Mouse (Mus musculus): ENCODE data around the gene Olfr1271.
A peak's percentile ranks its signal among the peaks of the same experiment; 100 is the strongest.
"Not testable (repeated sequence)": the region's sequence is repeated elsewhere in the genome, so short reads cannot be mapped to it uniquely, and the experiment has no call there.

Gene Olfr1271

DNA sequence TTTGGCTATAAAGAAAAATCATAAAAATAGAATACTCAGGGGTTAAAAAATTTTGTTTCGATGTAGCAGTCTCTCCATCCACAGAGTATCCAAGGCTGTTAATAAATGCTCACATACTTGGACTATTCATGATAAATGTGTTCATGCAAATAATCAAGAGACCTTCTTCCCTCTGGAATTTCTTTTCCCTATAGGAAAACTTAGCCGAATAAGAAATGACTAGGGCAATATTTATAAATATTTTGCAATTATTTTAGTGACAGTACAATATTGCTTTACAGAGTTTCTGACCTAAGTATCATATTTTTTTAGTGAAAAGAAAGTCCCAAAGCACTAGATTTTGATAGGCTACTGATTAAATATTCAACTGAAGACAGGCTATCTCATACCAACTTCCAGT lies at the start of gene Olfr1271:
Gene Olfr1271, minus strand, starts transcription at position 101 of the 400 bp plus-strand sequence.
- no peak for DNase-seq (ENCODE audit: low spot score)

DNA sequence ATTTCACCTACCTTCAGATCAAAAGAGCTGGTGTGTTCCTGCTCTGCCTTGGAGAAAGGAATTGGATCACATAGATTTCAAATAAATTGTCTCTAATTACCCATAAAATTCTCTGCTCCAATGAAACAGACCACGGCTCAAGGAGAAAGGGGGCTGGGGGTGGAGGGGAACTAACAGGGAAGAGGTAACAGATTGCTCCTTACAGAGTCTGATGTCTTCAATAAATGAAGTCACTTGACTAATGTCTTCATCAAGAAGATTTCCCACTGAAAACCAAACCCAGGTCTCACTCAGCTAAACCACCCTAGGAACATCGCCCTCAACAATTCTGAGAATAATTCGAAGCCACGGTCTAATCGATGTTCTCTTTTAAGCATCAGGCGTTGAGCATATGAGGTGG lies 21.9 kb upstream of the Olfr1271 start, which contains the start of gene Olfr1272:
Gene Olfr1272, minus strand, starts transcription at position 101 of the 400 bp plus-strand sequence.
- DNase-seq (ENCODE audit: low spot score), result peak; percentile 1

DNA sequence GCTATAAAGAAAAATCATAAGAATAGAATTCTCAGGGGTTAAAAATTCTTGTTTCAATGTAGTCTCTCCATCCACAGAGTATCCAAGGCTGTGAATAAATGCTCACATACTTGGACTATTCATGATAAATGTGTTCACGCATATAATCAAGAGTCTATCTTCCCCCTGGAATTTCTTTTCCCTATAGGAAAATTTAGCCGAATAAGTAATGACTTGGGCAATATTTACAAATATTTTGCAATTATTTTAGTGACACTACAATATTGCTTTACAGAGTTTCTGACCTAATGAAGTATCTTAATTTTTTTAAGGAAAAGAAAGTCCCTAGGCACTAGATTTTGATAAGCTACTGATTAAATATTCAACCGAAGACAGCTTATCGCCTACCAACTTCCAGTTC lies 13.3 kb downstream of the Olfr1271 start, which contains the start of gene Olfr142:
Gene Olfr142, minus strand, starts transcription at position 101 of the 400 bp plus-strand sequence.
- DNase-seq (ENCODE audit: low spot score), result no peak

DNA sequence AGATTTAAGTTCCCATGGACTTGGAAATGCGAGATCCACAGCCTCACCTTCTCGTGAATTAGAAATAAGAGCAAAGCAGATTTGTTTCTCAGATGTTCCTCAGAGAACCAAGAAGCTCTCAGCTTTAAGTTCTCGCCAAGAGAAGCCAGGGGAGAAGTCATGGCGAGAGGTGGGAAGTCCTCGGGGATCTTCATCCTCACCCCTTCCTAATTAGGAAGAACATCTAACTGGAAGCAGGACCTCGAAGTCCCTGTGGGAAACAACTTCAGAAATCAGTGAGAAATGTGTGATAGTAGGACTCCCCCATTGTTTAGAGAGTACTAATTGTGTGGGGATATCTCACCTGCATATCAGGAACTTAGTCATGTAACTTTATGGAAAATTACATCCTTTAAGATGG lies 46.4 kb downstream of the Olfr1271 start, which contains the start of gene Olfr1506:
Gene Olfr1506, minus strand, starts transcription at position 101 of the 400 bp plus-strand sequence.
- not testable (repeated sequence) for DNase-seq (ENCODE audit: low spot score)
